Mouse (Mus musculus) limb, embryonic 13.5 days (tissue): ENCODE measurements at regions not wholly inside any gene's neighbourhood (a gene's known extent, or its start where the extent isn't known, plus 50 kb on each side); places are given as distances from the start of the nearest gene placed in this dataset.
"Not testable (repeated sequence)": the region's sequence is repeated elsewhere in the genome, so short reads cannot be mapped to it uniquely, and the experiment has no call there.

Experiments
- ATAC-seq: fragments of 200-750 bp; cut with Nextera tagmentation; 2 replicates; pipeline ENCODE4 v1.8.0; 2017; ENCODE audit warnings: low read depth, moderate number of reproducible peaks, moderate TSS enrichment; ENCODE audit not compliant: low FRiP score
- H3K27ac ChIP-seq: fragments of 300-500 bp; sonication (generic); 2 replicates; pipeline ENCODE4 v1.5.1; 2015; ENCODE audit warnings: inconsistent platforms, mild to moderate bottlenecking, moderate library complexity
- H3K27me3 ChIP-seq: fragments of 300-500 bp; sonication (generic); 2 replicates; pipeline ENCODE4 v1.6.1; 2015; ENCODE audit warnings: mild to moderate bottlenecking, inconsistent platforms
- H3K36me3 ChIP-seq: fragments of 300-500 bp; sonication (generic); 2 replicates; pipeline ENCODE4 v1.6.1; 2015; ENCODE audit warnings: inconsistent platforms, mild to moderate bottlenecking, moderate library complexity
- H3K4me1 ChIP-seq: fragments of 300-500 bp; sonication (generic); 2 replicates; pipeline ENCODE4 v1.6.1; 2015; ENCODE audit warnings: inconsistent platforms
- H3K4me2 ChIP-seq: fragments of 300-500 bp; sonication (generic); replicated peaks from 2 replicates; pipeline ENCODE4 v1.6.1; 2015; ENCODE audit warnings: inconsistent platforms, mild to moderate bottlenecking, moderate library complexity
- H3K4me3 ChIP-seq: fragments of 300-500 bp; sonication (generic); 2 replicates; pipeline ENCODE4 v1.5.1; 2015; ENCODE audit warnings: moderate library complexity, mild to moderate bottlenecking, inconsistent platforms
- H3K9ac ChIP-seq: fragments of 300-500 bp; sonication (generic); 2 replicates; pipeline ENCODE4 v1.6.1; 2015; ENCODE audit warnings: mild to moderate bottlenecking, inconsistent platforms
- H3K9me3 ChIP-seq: fragments of 300-500 bp; sonication (generic); 2 replicates; pipeline ENCODE4 v1.6.1; 2016; ENCODE audit warnings: inconsistent platforms
- WGBS: fragments of 180-500 bp; shearing (Covaris S2); methylation state at CpG from one replicate; pipeline ENCODE4 v1.1.7; 2015; 5-methylcytosine and 5-hydroxymethylcytosine counted together

DNA sequence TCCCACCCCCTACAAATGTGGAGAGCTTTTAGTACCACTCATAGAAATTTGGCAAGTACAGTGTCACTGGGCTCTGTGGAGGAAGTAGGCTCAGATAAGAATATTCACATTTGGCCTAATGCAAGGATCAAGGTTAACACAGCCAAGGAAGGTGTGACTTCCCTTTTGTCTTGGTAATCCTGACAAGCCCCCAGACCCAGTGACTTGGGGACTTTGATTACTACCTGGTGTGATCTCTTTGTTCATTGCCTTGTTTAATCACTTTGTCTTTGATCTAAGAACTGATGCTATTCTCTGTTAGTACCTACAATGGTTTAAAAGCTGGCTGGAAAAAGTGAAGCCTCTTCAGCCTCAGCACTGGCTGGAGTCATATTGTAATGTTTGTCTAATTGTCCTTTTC lies 610.5 kb upstream of the Slc8a1 start:
- ATAC-seq, result no peak
- no peak overlapping the region for H3K9ac ChIP-seq
- H3K9me3 ChIP-seq, result no peaks in the 10 kb centered on the region
- no peak overlapping the region for H3K27ac ChIP-seq
- H3K4me1 ChIP-seq, result no peaks in the 10 kb centered on the region
- H3K36me3 ChIP-seq, result no peaks in the 10 kb centered on the region
- H3K4me2 ChIP-seq, result no peak overlapping the region
- no peaks in the 10 kb centered on the region for H3K27me3 ChIP-seq
- H3K4me3 ChIP-seq, result no peak overlapping the region

DNA sequence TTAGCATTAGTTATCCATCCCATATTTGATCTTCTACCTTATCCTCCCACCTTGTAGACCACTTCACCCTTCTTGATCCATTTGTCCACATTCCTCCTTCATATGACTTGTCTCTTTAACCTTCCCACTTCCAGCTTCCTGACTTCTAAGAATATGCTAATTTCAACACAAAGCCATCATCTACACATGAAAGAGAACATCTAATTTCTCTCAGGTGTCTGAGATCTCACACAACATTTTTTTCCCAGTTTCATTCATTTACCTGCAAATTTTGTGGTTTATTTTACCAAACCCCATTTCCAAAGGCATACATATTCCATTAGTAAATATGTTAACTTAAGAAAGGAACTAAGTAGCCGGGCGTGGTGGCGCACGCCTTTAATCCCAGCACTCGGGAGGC lies 593.3 kb upstream of the Slc8a1 start:
- Histone ChIP-seq H3K27me3 (no peaks in the 10 kb centered on the region), H3K27ac (no peak overlapping the region), H3K4me1 (no peaks in the 10 kb centered on the region), H3K36me3 (no peaks in the 10 kb centered on the region), H3K4me3 (no peak overlapping the region), H3K9me3 (no peaks in the 10 kb centered on the region), H3K9ac (no peak overlapping the region), H3K4me2 (no peak overlapping the region)
- WGBS, result 95% methylated on average over 5 of the region's 5 CpGs
- no peak for ATAC-seq

DNA sequence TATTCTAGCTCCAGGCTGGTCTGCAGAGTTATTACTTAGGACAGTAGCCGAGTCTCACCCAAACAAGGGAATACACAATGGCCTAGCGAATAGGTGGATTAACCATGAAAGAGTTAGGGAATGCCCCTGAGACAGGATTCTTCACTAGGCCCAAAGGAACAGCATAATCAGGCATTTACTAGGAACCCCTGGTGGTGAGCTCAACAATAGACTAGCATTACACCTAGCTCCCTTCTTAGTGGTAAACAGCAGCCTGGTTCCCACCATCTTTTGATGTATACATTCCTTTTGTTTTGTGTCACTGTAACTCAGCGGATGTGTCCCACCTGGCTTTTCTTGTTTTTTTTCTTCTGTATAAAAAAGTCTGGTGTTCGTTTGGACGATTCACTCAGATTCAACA lies 574.0 kb upstream of the Slc8a1 start:
- Histone ChIP-seq H3K9me3 (no peaks in the 10 kb centered on the region), H3K4me3 (no peak overlapping the region), H3K9ac (no peak overlapping the region), H3K27ac (no peak overlapping the region), H3K4me1 (no peaks in the 10 kb centered on the region), H3K36me3 (no peaks in the 10 kb centered on the region), H3K4me2 (no peak overlapping the region), H3K27me3 (no peaks in the 10 kb centered on the region)
- whole genome bisulfite sequencing, result 85% methylated on average over 5 of the region's 5 CpGs
- ATAC-seq, result no peak

DNA sequence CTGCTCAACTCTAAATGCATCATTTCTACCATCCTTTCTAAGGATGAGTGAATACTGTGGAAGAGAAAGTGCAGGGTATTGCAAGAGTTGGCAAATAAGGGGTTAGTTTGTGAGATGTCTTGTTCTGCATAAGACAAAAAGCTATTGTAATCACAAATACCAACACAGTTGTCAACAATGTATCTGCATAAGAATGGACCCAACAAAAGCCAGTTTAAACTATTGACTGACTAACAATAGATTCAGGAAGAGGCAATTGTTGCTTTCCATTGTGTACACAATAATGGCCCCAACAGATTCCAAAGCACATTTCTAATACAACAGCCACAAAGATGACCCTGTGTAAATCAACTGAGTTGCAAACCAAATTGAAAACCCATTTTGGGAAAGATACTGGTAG lies 568.2 kb upstream of the Slc8a1 start:
- H3K27ac ChIP-seq, result no peak overlapping the region
- no peak for ATAC-seq

DNA sequence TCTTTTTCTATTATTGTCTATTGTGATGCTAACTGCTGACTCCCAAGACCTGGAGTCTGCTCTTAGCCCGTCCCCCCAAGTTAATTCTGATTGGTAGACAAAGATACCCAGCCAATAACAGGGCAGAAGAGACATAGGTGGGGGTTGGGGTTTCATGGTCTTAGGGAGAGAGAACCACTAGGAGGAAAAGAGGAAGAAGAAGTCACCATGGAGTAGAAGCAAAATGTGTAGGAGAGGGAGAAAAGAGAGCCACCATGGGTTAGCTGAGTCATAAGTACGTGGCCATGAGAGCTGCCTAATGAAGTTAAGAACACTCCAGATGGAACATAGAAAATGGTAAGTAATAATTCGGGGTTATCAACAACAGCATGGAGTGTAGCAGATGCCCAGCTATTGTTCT lies 539.6 kb upstream of the Slc8a1 start:
- Histone ChIP-seq H3K4me2 (no peak overlapping the region), H3K9ac (no peak overlapping the region), H3K4me3 (no peak overlapping the region), H3K4me1 (no peaks in the 10 kb centered on the region), H3K27me3 (no peaks in the 10 kb centered on the region), H3K36me3 (no peaks in the 10 kb centered on the region), H3K9me3 (no peaks in the 10 kb centered on the region), H3K27ac (no peak overlapping the region)
- 82% methylated on average over 3 of the region's 3 CpGs for WGBS
- ATAC-seq, result no peak

More for the DNA sequence above, 568.2 kb upstream of the Slc8a1 start:
- Histone ChIP-seq H3K36me3 (no peaks in the 10 kb centered on the region), H3K9me3 (no peaks in the 10 kb centered on the region), H3K27me3 (no peaks in the 10 kb centered on the region), H3K4me1 (no peaks in the 10 kb centered on the region), H3K4me2 (no peak overlapping the region), H3K4me3 (no peak overlapping the region), H3K9ac (no peak overlapping the region)

DNA sequence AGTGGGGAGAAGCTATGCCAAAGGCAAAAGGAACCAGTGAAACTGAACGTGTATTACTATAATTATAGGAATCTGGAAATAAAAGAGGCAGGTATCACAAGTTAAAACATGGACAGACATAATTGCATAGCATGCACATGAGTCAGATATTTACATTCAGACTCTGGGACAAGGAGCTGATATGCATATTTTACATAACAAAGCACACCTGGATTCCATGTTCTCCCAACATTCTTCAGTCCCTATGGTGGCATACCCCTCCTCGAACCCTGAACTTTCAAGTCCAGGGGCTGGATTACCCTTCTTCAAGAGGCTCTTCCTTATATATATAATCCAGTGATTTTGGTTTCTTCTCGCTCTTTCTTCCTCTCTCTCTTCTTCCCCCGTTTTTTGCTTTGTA lies 535.8 kb upstream of the Slc8a1 start:
- ATAC-seq, result no peak
- H3K9ac ChIP-seq, result no peak overlapping the region
- H3K4me3 ChIP-seq, result no peak overlapping the region
- no peaks in the 10 kb centered on the region for H3K4me1 ChIP-seq
- H3K27me3 ChIP-seq, result no peaks in the 10 kb centered on the region
- no peak overlapping the region for H3K4me2 ChIP-seq
- 83% methylated on average over 4 of the region's 4 CpGs for WGBS
- no peaks in the 10 kb centered on the region for H3K36me3 ChIP-seq
- H3K9me3 ChIP-seq, result no peaks in the 10 kb centered on the region
- H3K27ac ChIP-seq, result no peak overlapping the region

DNA sequence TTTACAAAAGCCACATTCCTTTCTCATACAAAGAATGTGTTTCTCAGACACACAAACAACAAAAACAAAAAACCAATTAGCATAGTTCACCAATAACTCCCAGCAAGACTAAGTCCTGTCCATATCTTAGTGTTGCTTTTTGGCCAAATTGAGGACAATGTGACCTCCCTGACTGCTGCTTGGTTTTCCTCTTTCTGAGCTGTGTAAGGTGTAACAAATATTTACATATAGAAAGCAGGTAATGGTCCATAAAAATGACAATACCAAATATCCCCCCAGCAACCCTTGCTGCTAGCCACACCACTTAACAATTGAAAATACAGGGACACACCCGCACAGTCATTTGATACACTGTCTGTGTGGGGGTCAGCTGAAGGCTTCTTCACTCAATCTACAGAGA lies 534.7 kb upstream of the Slc8a1 start:
- Histone ChIP-seq H3K27me3 (no peaks in the 10 kb centered on the region), H3K36me3 (no peaks in the 10 kb centered on the region), H3K4me1 (no peaks in the 10 kb centered on the region), H3K9ac (no peak overlapping the region), H3K27ac (no peak overlapping the region), H3K9me3 (no peaks in the 10 kb centered on the region), H3K4me2 (no peak overlapping the region), H3K4me3 (no peak overlapping the region)
- 93% methylated on average over 1 of the region's 1 CpGs for WGBS
- no peak for ATAC-seq

DNA sequence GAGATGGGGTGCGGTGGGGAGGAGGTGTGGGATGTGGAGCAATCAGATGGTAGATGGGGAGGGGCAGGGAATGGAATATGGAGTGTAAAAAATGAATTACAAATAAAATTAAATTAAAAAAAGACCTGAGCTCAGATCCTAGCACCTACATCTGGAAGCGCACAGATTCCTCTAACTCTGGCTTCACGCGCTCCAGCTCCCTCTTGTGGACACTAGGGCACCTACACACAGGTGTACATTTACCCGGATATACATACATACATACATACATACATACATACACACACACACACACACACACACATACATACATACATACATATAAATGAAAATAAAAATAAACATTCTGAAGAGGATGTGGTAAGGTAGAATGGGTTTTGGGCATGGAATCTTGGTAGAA lies 528.7 kb upstream of the Slc8a1 start:
- H3K4me2 ChIP-seq, H3K9ac ChIP-seq, H3K36me3 ChIP-seq, H3K27ac ChIP-seq, H3K9me3 ChIP-seq, H3K4me3 ChIP-seq, H3K4me1 ChIP-seq, H3K27me3 ChIP-seq, ATAC-seq: not testable (repeated sequence)
- WGBS, result 93% methylated on average over 5 of the region's 5 CpGs

DNA sequence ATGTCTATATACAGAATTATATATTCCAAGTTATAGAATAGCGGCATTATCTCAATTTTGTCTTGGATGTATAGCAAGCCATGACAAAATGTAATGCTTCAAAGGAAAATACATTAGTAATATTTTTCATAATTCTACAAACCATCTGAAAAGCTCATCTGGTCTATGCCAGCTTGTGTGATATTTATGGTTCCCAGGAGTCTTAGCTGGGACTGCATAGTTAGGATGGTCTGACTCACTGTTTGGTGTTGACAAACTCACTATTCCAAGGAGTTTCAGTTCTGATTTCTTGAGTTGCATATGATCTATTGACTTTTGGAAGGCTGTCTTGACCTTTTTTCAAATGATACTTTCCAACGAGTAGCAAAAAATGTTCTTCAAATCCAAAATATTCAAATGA lies 514.2 kb upstream of the Slc8a1 start:
- Histone ChIP-seq H3K9ac (no peak overlapping the region), H3K4me1 (no peaks in the 10 kb centered on the region), H3K27me3 (no peaks in the 10 kb centered on the region), H3K9me3 (no peaks in the 10 kb centered on the region), H3K36me3 (no peaks in the 10 kb centered on the region), H3K4me2 (no peak overlapping the region), H3K4me3 (no peak overlapping the region), H3K27ac (no peak overlapping the region)
- 92% methylated on average over 2 of the region's 2 CpGs for WGBS
- ATAC-seq, result no peak

DNA sequence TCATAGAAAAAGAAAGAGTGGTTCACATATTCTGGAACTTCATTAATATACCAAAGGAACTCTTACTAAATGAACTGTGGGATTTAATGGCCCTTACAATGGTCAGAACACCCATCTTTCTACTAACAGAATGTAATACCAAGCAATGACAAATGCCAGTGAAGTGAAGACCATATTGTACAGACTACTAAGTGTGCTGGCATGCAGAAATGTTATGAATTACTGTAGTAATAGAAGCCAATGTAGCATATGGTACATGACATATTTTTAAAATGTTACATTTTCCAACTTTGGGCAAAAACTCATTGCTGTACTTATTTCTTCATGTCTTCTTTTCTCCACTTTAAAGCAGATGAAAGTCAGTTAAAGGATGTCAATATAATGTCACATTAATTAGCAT lies 513.7 kb upstream of the Slc8a1 start:
- Histone ChIP-seq H3K4me3 (no peak overlapping the region), H3K9ac (no peak overlapping the region), H3K4me2 (no peak overlapping the region), H3K9me3 (no peaks in the 10 kb centered on the region), H3K27me3 (no peaks in the 10 kb centered on the region), H3K4me1 (no peaks in the 10 kb centered on the region), H3K36me3 (no peaks in the 10 kb centered on the region), H3K27ac (no peak overlapping the region)
- ATAC-seq, result no peak

DNA sequence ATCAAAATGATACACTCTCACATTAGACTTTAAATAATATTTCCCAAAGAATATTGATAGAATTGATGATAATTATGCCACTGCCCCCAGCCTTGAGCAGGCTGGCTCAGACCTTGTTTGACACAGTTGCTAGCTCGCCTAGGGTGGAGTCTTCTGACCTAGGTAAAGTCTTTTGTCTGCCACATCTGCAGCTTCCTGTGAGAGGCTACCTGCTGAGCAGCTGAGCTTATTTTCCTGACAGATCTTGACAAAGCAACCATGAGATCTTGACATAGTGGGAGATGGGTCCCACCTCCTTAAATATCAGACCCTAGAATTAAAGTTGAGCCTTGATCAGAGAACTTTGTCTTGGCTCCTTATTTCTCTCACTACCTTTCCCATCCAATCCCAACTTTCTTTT lies 500.2 kb upstream of the Slc8a1 start:
- Histone ChIP-seq H3K9me3 (no peaks in the 10 kb centered on the region), H3K9ac (no peak overlapping the region), H3K4me3 (no peak overlapping the region), H3K4me1 (peaks cover 3% of the 10 kb centered on the region; the same call in 1 of the 2 replicates), H3K27me3 (no peaks in the 10 kb centered on the region), H3K27ac (no peak overlapping the region), H3K4me2 (no peak overlapping the region), H3K36me3 (no peaks in the 10 kb centered on the region)
- ATAC-seq, result no peak
- 33% methylated on average over 1 of the region's 1 CpGs for WGBS

DNA sequence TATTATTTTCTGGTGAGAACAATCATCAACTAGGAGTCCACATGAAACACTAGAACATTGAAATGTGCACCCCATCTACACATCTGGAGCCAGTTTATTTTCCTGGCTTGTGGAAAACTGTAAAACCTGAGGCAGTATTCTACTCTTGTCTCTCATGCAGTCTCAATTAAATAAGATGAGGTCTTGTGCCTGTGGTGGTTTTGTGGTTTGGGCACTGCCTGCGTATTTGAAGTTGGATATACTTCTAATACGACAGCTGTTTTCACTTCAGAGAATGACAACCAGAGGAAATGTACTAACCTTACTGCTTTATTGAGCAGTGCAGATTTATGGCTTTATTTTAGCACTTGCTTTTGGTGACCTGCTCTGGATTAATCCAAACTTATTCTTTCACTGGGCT lies 499.3 kb upstream of the Slc8a1 start:
- H3K4me1 ChIP-seq, result peaks cover 3% of the 10 kb centered on the region; the same call in 1 of the 2 replicates
- no peaks in the 10 kb centered on the region for H3K27me3 ChIP-seq
- no peak overlapping the region for H3K4me2 ChIP-seq
- H3K9ac ChIP-seq, result no peak overlapping the region
- no peaks in the 10 kb centered on the region for H3K36me3 ChIP-seq
- H3K27ac ChIP-seq, result no peak overlapping the region
- 11% methylated on average over 2 of the region's 2 CpGs for WGBS
- no peak overlapping the region for H3K4me3 ChIP-seq
- ATAC-seq, result peak; percentile 94
- H3K9me3 ChIP-seq, result no peaks in the 10 kb centered on the region

DNA sequence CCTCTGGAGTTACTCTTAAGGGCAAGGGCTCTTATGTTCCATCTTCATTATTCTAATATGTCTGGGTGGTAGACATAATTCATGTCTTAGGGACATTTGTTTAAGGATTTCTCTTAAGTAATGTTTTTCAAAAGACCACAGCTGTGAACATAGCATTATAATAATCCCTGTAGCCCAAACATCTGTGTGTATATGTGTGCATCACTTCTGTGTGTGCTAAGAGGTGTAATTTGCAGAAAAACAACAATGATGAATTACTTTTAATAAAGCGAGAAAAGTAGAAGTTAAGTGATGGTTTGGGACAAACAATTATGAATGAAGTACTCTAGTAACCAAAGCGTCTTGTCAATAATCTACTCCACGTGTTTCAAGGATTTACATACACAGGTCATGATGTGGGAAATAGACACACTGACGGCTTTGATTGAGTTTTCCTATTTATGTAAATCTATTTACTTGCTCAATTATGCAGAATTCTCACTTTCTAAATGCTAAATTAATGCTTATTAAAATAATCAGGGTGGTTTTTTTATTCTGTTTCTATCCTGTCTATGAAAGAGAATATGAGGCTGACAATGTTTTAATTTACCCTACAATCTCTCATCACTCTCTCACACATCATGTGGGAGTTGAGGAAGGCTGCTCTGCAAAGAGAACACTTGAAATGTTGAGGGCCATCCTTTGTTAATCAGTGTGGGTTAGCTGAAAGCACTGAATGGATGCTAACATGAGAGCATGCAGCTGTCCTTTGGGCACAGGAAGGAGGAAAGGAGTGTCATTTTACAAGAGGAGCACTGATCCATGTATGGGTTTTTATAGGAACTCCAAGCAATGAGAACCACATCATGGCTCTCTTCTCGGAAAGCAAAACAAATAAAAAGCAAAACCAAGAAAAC lies 477.8 kb upstream of the Slc8a1 start:
- H3K27me3 ChIP-seq, result no peaks in the 10 kb centered on the region
- no peak overlapping the region for H3K27ac ChIP-seq
- H3K36me3 ChIP-seq, result no peaks in the 10 kb centered on the region
- no peak overlapping the region for H3K4me3 ChIP-seq
- no peaks in the 10 kb centered on the region for H3K9me3 ChIP-seq
- no peak overlapping the region for H3K9ac ChIP-seq
- WGBS, result 76% methylated on average over 5 of the region's 5 CpGs
- no peak overlapping the region for H3K4me2 ChIP-seq
- no peaks in the 10 kb centered on the region for H3K4me1 ChIP-seq
- ATAC-seq, result no peak
